Mouse (Mus musculus): Measurements from ENCODE around the gene Sh3gl2. TPM values are rescaled to one million over a fixed set of nuclear protein-coding genes. Genes with fewer than 3 reads are reported as not detected.

Sh3gl2 gene
- polyA plus RNA-seq, 1 experiment from 2014 or later, result 33.7 TPM

DNA sequence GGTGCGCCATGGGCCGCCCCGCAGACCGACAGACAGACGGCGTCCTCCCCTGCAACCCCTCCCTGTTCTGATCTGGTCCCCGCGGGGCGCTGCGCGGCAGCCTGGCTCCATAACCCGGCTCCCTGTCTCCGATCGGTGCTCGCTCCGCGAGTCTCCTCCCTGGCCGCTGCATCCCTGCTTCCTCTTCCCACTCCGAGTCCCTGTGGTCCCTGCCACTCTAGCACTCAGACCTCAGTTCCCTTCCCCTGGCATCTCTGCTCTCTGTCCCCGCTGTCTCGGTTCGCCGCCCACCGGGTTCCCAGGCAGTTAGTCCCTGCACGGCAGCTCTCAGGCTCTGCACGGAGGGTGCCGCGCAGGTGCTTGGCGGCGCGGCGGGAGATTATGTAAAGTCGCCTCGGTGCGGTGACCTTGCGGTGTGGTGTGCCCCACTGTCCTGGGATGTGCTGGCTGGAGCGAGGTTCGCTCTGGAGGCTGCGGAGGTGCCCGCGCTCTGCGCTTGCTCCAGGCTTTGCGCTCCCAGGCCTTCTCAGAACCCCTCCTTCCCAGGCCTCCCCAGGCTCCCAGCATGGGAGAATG lies 798 bp downstream of the Sh3gl2 start:
- Histone ChIP-seq H3K27ac (peak overlapping the region; percentile 83), H3K4me3 (replicated peaks) (peak overlapping the region; percentile 84), H3K9ac (replicated peaks) (peak overlapping the region; percentile 82), H3K4me2 (replicated peaks) (peak overlapping the region; percentile 95), H3K4me1 (replicated peaks) (peaks cover 5% of the 10 kb centered on the region), H3K36me3 (no peaks in the 10 kb centered on the region), H3K9me3 (no peaks in the 10 kb centered on the region), H3K27me3 (peaks cover 36% of the 10 kb centered on the region)
- ATAC-seq, result peak; percentile 89
- WGBS, result under 1% methylated on average over 42 of the region's 43 CpGs

DNA sequence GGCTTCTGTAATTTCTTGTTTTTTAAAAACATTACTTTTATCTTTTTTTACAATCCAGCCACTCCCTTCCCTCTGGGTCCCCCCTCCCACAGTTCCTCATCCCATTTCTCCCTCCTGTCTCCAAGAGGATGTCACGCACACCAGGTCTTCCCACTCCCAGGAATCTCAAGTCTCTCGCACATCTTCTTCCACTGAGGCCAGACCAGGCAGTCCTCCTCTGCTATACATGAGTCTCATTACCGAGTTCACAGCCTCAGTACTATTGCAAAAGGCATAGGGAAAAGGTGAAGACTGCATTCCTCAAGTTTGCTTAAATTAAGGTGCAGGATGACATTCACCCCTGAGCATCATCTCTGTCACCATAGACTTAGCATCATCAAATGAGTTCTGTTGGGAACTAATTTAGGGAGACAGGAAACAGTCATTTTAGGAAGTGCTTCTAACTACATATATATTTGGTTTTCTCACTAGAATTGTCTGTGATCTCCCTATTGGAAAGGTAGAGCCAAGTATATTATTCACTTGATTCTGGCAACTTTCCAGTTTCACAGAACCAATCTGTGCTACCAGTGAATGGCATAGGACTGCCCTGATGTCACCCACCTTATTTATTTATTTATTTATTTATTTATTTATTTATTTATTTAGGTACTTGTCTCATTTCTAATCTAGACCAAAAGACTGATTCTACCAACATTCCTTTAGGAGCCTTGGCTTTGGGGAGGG lies 1.9 kb downstream of the Sh3gl2 start:
- Histone ChIP-seq H3K4me1 (replicated peaks) (peaks cover 5% of the 10 kb centered on the region), H3K9me3 (no peaks in the 10 kb centered on the region), H3K36me3 (no peaks in the 10 kb centered on the region), H3K9ac (replicated peaks) (no peak overlapping the region), H3K27me3 (peaks cover 36% of the 10 kb centered on the region), H3K4me2 (replicated peaks) (no peak overlapping the region), H3K27ac (no peak overlapping the region), H3K4me3 (replicated peaks) (no peak overlapping the region)
- WGBS, result 53% methylated on average over 3 of the region's 3 CpGs
- ATAC-seq, result no peak

DNA sequence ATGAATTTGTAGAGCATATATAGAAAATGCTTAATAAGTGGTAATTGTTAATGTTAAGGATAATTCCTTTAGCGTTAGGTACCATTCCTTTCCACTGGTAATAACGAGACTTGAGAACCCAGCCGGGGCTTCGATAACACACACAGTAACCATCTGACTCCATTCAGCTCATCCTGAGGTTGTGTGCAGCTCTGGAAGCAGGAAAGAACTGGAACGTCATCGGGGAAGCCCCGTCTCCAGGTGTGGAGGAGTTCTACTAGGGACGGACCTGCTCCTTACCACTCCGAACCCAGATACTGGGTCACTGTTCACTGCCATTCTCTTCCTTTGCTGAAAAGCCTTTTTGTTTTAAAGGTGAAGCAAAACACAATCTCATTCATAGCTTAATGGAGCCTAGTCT lies 2.6 kb downstream of the Sh3gl2 start:
- no peak overlapping the region for H3K9ac ChIP-seq (replicated peaks)
- ATAC-seq, result no peak
- no peak overlapping the region for H3K4me3 ChIP-seq (replicated peaks)
- no peak overlapping the region for H3K27ac ChIP-seq
- 94% methylated on average over 9 of the region's 9 CpGs for WGBS
- H3K4me2 ChIP-seq (replicated peaks), result no peak overlapping the region
- no peaks in the 10 kb centered on the region for H3K36me3 ChIP-seq
- H3K9me3 ChIP-seq, result no peaks in the 10 kb centered on the region
- H3K4me1 ChIP-seq (replicated peaks), result peaks cover 5% of the 10 kb centered on the region
- H3K27me3 ChIP-seq, result peaks cover 33% of the 10 kb centered on the region

DNA sequence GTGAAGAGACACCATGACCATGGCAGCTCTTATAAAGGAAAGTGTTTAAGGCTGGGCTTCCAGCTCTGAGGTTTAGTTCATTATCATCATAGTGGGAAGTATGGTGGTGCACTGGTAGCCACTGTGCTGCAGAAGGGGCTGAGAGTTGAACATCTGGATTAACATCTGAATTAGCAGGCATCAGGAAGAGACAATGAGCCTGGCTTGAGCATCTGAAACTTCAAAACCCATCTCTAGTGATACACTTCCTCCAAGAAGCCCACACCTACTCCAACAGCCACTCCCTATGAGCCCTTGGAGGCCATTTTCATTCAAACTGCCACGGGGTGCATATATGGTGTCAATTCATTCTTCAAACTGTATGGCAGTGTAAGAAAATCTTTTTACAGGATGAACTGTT lies 3.6 kb downstream of the Sh3gl2 start:
- Histone ChIP-seq H3K4me1 (replicated peaks) (peaks cover 5% of the 10 kb centered on the region), H3K4me2 (replicated peaks) (no peak overlapping the region), H3K27ac (no peak overlapping the region), H3K36me3 (no peaks in the 10 kb centered on the region), H3K27me3 (peaks cover 23% of the 10 kb centered on the region), H3K4me3 (replicated peaks) (no peak overlapping the region), H3K9me3 (no peaks in the 10 kb centered on the region), H3K9ac (replicated peaks) (no peak overlapping the region)
- WGBS, result 86% methylated on average over 1 of the region's 1 CpGs
- ATAC-seq, result no peak

DNA sequence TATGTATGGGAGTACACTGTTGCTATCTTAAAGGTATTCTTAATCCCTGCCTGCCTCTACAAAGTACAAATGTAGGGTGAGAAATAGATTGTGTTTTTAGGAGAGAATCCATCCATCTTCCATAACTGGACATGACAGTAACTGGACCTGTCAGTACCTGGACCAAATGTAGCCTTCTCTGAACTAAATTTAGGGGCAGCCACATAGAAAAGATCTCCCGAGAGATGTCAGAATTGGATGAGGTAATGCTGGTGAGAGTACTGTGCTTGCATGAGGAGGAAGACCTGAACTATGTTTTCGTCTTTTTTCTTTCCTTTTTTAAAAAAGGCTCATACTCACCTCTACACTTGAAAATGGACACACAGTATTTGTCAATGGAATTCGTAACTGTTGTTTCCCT lies 6.0 kb downstream of the Sh3gl2 start:
- no peak overlapping the region for H3K4me3 ChIP-seq (replicated peaks)
- WGBS, result 83% methylated on average over 3 of the region's 3 CpGs
- H3K27me3 ChIP-seq, result peaks cover 10% of the 10 kb centered on the region; the same call in 1 of the 2 replicates
- H3K36me3 ChIP-seq, result no peaks in the 10 kb centered on the region
- H3K4me2 ChIP-seq (replicated peaks), result no peak overlapping the region
- no peak overlapping the region for H3K27ac ChIP-seq
- H3K9ac ChIP-seq (replicated peaks), result no peak overlapping the region
- no peaks in the 10 kb centered on the region for H3K9me3 ChIP-seq
- ATAC-seq, result no peak
- peaks cover 3% of the 10 kb centered on the region for H3K4me1 ChIP-seq (replicated peaks)

DNA sequence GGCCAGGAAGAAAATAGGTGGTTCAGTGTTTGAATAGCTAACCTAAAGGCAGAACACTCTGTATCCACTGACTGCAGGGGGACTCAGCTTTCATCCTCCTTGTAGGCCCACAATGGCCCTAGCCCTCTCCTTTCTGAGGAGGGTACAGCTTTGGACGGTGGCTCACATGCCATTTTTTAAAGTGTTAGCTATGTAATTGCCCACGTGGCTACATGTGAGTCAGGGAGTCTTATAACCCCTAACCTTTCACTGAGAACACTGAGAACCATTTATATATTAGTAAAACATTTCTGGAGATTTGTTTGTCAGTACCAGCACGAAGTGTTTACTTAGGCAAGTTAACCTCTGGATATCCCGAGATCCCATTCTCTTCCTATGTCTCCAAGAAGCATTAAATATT lies 12.1 kb downstream of the Sh3gl2 start:
- Histone ChIP-seq H3K4me1 (replicated peaks) (no peaks in the 10 kb centered on the region), H3K9me3 (no peaks in the 10 kb centered on the region), H3K4me3 (replicated peaks) (no peak overlapping the region), H3K4me2 (replicated peaks) (no peak overlapping the region), H3K27me3 (no peaks in the 10 kb centered on the region), H3K9ac (replicated peaks) (no peak overlapping the region), H3K27ac (no peak overlapping the region), H3K36me3 (no peaks in the 10 kb centered on the region)
- ATAC-seq, result no peak
- WGBS, result 87% methylated on average over 4 of the region's 4 CpGs

DNA sequence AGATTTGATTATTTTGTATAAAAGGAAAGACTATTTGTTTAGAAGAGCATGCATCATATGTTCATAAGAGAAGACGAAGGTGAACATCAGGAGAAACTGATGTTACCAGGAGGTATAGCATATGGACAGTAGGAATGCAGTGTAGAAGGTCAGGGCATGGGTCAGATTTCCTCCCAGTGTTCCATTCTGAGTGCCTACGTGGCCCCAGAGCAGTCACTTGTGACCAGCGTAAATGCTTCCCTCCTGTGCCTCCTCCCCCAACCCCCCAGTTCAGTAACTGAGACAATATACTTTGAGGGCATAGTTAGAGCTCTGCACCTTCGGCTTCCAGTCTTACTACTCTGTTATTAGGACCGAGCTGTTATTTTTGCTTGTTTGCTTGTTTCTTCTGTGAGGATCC lies 17.8 kb downstream of the Sh3gl2 start:
- H3K4me2 ChIP-seq (replicated peaks), result no peak overlapping the region
- ATAC-seq, result no peak
- H3K4me3 ChIP-seq (replicated peaks), result no peak overlapping the region
- H3K9me3 ChIP-seq, result no peaks in the 10 kb centered on the region
- H3K27me3 ChIP-seq, result no peaks in the 10 kb centered on the region
- H3K4me1 ChIP-seq (replicated peaks), result 0 out of 2 replicates have a peak, but pooled peaks cover under 1% of the 10 kb centered on the region
- H3K27ac ChIP-seq, result no peak overlapping the region
- 67% methylated on average over 5 of the region's 5 CpGs for WGBS
- H3K9ac ChIP-seq (replicated peaks), result no peak overlapping the region
- H3K36me3 ChIP-seq, result no peaks in the 10 kb centered on the region

DNA sequence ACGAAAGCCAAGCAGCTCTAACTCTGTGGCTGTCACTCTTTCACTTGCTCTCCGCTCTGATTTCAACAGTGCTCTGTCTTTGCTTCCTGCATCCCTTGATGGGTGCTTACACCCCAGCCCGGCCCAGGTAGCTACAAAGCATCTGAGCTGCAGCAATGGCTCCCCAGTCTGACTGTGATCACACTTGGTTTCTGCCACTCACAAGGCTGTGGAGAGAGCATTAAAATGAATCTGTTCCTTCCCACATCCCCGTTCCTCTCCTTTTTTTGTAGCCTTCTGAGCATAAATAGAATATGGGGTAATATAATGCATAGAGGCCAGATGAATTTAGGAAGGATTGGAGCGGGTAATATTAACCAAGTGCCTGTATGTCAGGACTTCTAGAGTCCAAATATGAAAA lies 21.8 kb downstream of the Sh3gl2 start:
- 85% methylated on average over 5 of the region's 5 CpGs for WGBS
- ATAC-seq, result no peak

DNA sequence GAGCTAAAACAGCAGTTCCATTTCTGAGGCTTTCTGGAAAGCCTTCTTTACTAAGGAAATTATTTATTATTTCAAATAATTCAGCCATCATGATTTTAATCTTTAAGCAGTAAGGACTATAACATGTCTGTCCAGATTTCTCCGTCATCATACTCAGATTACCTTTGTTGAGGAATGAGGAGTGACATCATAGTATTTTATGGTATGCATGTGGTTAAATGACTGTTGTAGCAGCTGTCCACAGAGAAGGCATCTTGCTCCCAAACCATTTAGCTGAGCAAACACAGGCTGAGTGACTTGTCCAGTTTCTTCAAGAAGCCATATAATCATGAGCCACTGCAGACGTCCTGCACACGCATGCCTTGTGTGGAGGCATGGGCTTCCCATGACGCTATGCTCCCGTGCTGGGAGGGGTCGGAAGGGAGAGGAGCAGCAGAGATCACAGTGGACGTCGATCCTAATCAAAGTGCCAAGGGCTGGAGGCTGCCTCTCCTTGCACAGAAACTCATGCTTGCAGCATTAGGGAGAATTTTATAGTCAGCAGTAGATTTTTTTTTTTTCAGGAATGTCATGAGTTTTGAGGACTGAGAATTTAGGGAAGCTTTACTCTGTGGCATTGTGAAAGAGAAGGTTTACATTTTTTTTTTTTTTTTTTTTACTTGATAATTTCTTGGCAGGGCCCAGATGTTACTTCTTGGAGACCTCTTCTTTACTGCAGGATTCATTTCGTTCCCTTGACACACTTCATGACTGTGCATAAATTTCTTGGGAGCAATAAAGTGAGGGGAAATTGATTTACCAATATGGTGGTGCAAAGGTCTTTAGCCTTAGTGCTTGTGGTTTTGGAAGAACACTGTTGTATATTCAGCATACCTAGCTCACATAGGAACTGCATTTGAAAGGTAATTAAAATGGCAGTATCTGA lies 23.0 kb downstream of the Sh3gl2 start:
- 76% methylated on average over 9 of the region's 9 CpGs for WGBS
- no peak overlapping the region for H3K27ac ChIP-seq
- H3K4me2 ChIP-seq (replicated peaks), result no peak overlapping the region
- ATAC-seq, result no peak
- H3K4me1 ChIP-seq (replicated peaks), result peaks cover 9% of the 10 kb centered on the region
- no peaks in the 10 kb centered on the region for H3K36me3 ChIP-seq
- no peaks in the 10 kb centered on the region for H3K9me3 ChIP-seq
- no peak overlapping the region for H3K9ac ChIP-seq (replicated peaks)
- no peaks in the 10 kb centered on the region for H3K27me3 ChIP-seq
- H3K4me3 ChIP-seq (replicated peaks), result no peak overlapping the region

More for the DNA sequence above, 21.8 kb downstream of the Sh3gl2 start:
- H3K4me1 ChIP-seq (replicated peaks), result 0 out of 2 replicates have a peak, but pooled peaks cover 3% of the 10 kb centered on the region
- H3K27ac ChIP-seq, result no peak overlapping the region
- no peaks in the 10 kb centered on the region for H3K9me3 ChIP-seq
- H3K4me3 ChIP-seq (replicated peaks), result no peak overlapping the region
- no peaks in the 10 kb centered on the region for H3K36me3 ChIP-seq
- H3K9ac ChIP-seq (replicated peaks), result no peak overlapping the region
- H3K27me3 ChIP-seq, result no peaks in the 10 kb centered on the region
- H3K4me2 ChIP-seq (replicated peaks), result no peak overlapping the region

DNA sequence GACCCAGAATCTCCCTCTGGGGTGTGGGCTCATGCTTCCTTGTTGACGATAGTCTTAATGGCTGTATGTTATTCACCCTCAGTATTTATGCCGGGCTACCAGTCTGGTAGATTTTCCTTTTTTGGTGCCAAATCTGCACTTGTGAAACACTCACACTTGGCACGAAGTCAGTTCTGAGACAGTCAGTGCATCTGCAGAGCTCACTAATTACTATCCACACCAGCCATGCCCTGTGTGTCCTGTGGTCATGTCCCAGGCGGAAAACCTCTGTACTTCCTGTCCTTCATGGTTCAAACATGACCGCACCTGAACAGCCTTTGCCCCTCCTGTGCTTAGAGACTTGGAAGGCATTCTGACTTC lies 23.6 kb downstream of the Sh3gl2 start:
- Histone ChIP-seq H3K27ac (no peak overlapping the region), H3K27me3 (no peaks in the 10 kb centered on the region), H3K4me3 (replicated peaks) (no peak overlapping the region), H3K9me3 (no peaks in the 10 kb centered on the region), H3K4me1 (replicated peaks) (peaks cover 12% of the 10 kb centered on the region), H3K9ac (replicated peaks) (no peak overlapping the region), H3K36me3 (no peaks in the 10 kb centered on the region), H3K4me2 (replicated peaks) (no peak overlapping the region)
- WGBS, result 85% methylated on average over 5 of the region's 5 CpGs
- no peak for ATAC-seq

DNA sequence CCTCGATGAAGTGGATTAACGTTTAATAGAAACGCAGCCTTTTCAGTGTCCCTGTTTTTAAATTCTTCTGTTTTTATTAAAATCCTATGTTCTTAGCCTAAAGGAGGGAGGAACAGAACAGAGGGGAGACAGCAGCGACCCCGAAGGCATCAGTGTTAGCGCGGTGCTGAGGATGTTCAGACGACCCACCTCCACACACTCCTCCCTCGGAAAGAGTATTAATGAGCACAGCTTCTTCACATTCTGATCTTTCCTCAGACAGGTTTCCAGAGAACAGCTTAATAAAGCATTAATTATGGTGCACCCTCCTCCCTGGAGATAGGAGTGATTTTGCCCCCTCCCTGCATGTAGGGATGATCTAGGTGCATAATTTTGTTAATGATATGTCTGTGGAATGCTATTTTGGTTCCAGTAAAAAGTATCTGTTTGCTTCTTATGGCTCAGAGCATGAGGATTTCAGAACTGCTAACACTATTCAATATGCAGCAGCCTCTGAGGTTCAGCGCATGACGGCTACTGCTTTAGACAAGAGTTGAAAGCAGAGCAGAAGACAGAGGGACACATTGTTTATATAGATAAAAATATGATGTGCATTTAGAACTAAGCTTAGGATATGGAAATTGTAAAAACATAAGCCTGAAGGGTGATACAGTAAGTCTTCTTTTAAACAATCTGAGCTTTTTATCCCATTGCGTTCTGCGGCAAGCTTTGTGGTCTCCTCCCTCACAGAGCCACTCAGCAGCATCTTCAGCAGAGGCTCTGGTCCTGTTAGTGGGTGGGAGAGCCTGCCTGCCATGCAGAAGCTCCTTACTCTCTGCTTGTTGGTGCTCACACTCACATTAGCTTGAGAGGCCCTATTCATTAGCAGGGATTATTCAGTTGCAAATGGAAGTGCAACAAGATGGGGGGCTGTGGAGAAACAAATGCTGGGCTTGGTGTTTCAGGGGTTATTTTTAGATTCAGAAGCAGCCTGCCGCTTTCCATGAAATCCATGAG lies 27.8 kb downstream of the Sh3gl2 start:
- H3K27ac ChIP-seq, result peak overlapping the region; percentile 30; the same call in 1 of the 2 replicates

More for the DNA sequence above, 27.8 kb downstream of the Sh3gl2 start:
- Histone ChIP-seq H3K27me3 (no peaks in the 10 kb centered on the region), H3K9me3 (no peaks in the 10 kb centered on the region), H3K4me1 (replicated peaks) (peaks cover 12% of the 10 kb centered on the region), H3K36me3 (no peaks in the 10 kb centered on the region), H3K4me3 (replicated peaks) (no peak overlapping the region), H3K4me2 (replicated peaks) (no peak overlapping the region), H3K9ac (replicated peaks) (no peak overlapping the region; the same call in 1 of the 2 replicates)
- peak; percentile 67 for ATAC-seq
- WGBS, result 55% methylated on average over 14 of the region's 14 CpGs

All from midbrain, embryonic 13.5 days (tissue).